Mouse (Mus musculus) mouse embryonic stem cell (cell line): Measurements from ENCODE around the gene Casz1.

ENCODE experiments used
- in situ Hi-C, 2 experiments: fragments of 300-500 bp; cut with MboI; formaldehyde crosslinking; loops; 1 replicate in 1 of 2; 3 replicates in 1 of 2; pipeline ENCODE4 v1.14.3; 2019 to 2020; ENCODE audit warnings: low sequenced_read_pairs in 2 of 2, low pct_unique_long_range_greater_than_20kb in 1 of 2, mixed read lengths in 1 of 2; ENCODE audit not compliant: unreplicated experiment in 1 of 2

The Casz1 gene

DNA sequence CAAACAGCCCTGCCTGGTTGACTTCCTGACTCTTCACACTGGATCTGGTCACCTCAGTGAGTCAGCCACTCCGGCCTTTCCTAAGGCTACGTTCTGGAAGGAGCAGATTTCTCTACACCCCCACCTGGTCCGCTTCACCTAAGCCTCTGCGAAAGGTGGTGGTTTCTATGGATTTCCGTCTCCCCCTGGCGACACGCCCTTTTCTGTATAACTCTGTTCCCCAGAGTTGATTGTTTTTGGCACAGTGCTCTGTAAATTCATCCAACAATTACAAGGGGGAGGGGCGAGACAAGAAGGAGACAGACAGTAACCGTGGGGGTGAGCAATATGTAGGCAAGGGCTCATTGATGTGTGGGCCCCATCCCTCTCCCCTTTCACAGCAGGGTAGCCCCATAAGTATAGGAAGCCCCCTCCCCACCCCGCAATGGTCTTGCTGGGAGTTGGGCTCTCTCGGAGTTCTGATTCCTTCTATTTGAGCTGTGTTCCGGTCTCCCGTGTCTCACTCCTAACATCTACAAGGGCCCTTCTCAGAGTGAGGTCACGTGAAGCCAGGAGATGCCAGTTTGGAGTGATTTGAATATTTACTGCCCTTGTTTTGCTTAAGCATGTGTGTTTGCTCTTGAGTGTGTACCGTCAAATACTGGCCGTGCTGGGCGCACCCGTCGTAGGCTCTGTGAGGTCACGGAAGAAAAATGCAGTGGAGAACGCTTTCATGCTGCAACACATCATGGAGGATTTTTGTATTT is 29.2 kb downstream of the Casz1 start:
- in situ Hi-C loops, result no loop called here

DNA sequence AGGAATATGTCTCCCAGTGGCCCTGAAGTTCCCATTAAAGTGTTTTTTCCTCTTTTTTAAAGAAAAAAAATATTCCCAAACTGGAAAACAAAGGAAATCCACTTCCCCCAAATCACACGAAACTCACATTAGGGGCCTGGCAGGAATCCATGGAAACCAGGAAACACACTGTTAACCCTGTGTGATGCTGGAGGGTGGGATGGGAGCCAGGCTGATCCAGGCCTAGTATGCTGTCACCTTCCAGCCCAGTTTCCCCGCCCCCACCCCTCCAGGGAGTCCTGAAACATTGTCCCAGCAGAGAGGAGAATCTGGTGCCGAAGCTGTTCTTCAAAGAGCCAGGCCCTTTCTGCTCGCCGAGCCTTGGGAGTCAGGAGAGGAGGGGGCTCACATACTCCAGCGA is 32.2 kb downstream of the Casz1 start:
- in situ Hi-C loops, result no loop called here

DNA sequence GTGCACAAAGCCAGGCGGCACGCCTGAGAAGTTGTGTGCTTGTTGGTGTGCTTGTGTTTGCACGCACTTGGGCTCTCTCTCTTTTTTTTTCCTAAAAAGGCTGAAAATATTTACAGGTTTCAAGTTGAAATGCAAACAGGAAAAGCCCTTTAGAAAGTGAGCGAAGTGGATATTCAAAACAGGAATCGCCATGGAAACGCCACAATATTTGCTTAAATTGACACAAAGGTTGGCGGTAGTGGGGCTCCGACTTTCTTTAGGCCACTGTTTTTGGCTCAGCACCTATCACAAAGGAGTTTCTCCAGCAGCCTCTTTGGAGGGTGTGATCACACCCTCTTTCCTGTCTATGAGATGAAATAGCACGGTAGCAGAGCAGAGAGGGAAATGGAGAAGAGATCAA is 32.8 kb downstream of the Casz1 start:
- in situ Hi-C loops, result no loop called here

DNA sequence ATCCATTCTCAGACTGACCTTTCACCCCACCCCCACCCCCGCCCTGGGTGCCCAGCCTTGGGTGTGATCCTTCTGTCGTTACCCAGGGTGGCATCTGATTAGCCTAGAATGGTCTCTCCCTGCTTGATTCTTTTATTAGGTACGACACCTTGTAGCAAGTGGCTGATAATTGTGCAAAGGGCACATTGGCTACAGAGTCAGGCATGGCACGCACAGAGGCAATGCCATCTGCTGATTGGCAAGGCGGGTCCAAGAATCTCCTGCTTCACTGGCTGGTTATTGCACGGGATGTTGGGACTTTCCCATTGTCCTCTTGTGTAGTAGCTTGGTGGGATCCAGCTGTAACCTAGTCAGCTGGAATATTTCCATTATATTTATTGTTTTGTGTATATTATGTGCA is 33.4 kb downstream of the Casz1 start:
- in situ Hi-C loops, result no loop called here

- in situ Hi-C loops, result no loop called here
Measured at GRCm38 (mm10) chr4:148842302-148842701, 38.1 kb downstream of the Casz1 start.

- in situ Hi-C loops, result no loop called here
Measured at GRCm38 (mm10) chr4:148844921-148845320, 40.7 kb downstream of the Casz1 start.

- in situ Hi-C loops, result no loop called here
Measured at GRCm38 (mm10) chr4:148846203-148846602, 42.0 kb downstream of the Casz1 start.

DNA sequence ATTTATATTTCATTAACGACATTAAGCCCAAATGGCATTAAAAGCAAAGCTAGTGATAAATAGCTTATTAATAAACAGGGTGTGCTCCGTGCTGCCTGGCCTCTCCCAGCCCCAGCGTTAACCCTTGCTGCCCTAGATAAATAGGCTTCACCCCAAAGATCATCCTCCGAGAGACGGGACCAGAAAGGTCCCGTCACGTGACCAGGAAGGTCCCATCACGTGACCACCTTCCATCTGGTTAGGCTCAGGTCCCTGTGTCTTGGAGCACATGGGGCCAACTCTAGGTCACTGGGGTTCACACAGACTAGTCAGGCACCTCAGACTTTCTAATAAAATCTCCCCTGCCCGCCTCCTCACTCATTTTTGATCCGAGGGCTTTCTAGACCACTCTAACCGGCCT is 42.5 kb downstream of the Casz1 start:
- in situ Hi-C loops, result no loop called here

DNA sequence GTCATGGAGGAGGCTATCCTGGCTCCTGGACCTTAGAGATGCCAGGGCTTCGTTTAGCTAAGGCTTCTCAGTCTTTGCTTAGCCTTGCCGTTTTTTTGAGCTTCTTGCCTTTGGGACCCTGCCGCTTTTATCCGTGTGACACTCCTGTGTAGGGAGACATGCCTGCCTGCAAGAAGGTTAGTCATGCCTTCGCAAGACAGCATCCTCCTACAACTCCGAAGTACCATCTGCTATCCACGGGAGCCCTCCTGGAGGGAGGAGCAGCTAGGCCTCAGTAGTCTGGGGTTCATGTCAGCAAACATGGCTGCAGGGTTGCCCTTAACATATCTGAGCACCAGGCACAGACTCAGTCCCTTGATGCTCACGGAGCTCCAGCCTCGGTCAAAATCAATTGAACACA is 43.4 kb downstream of the Casz1 start:
- in situ Hi-C loops, result no loop called here

GRCm38 (mm10) chr4:148849437-148849836 is 45.2 kb downstream of the Casz1 start:
- in situ Hi-C loops, result no loop called here

DNA sequence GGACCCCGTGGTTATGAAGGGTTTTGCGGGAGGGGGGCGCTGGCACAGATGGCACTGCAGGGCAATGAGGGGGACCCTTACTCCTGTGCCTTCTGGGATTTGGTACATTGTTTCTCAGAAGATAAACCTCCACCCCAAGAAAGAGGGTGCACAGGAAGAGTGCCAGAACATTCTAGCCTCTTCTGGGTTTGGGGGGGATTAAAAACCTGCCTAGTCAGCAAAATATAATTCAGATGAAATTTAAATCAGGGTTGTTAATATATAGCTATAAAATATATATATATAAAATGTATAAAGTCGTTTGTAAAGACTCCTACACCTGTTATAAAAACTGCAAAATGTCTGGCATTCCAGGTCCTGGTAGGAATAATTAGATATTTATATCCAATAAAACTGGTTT is 48.8 kb downstream of the Casz1 start:
- in situ Hi-C loops, result no loop called here

DNA sequence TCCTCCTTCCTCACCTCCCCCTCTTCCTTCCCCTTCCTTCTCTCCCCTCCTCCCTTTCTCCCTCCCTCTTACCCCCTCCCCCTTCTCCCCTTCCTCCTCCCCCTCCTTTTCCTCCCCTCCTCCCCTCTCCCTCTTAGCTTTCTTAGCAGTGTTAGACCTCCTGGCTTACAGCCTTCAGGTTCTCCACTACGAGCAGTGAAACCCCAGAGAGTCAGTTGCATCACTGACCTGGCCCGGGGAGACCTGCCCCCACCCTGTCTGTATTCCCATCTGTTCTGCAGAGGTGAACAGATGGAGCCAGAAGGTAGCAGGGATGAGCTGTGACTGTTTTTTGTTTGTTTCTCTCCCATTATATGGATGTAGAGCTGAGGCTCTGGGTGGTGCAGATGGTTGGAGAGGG is 49.9 kb downstream of the Casz1 start:
- in situ Hi-C loops, result no loop called here

DNA sequence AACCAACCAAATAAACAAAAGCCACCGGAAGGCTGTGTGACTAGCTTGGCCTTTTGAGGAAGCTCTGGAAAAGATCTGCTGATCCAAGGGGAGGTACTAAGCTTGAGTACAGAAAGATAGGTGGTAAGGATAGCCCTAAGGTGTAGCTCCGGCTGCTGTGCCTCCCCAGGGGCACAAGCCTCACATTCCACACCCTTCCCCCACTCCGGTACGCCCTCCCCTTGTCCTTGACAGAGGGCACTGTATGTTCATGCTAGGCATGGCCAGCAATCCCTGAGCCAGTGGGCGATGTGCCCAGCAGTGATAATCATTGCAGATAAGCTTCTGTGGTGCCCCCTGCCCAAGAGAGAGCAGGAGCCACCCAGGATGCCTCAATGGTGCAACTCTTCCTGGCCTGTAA is 51.3 kb downstream of the Casz1 start:
- in situ Hi-C loops, result no loop called here

GRCm38 (mm10) chr4:148856216-148856615 is 52.0 kb downstream of the Casz1 start:
- in situ Hi-C loops, result no loop called here

DNA sequence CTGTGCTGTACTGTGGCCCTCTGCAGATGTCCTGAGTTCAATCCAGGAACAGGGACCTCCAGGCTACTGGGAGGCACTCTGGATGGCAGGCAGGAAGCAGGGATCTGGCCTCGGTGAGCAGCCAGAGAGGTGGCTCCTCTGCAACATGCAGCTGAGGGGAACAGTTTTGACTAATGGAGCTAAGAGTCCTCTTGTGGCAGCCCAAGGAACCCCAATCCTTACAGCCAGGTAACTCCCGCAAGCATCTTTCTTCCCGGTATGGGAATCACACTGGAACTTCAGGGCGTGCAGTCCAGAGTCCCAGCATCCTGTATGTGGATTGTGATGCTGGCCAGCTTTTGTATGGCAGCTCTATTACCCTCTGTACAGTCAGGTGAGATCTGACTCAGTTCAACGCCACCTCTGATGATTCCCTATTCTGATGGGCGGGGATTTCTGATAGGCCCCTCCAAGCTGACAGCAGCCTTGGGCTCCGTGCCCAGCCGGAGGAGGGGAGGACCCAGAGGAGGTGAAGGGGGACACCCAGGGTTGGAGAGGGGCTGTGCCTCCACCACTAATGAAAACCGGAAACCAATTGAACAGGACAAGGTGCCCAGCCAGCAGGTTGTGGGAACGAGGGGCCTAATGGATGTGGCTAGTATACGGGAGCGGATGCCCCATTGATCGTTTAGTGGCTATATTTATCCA is 53.3 kb downstream of the Casz1 start:
- in situ Hi-C loops, result no loop called here

GRCm38 (mm10) chr4:148858194-148858593 is 54.0 kb downstream of the Casz1 start:
- in situ Hi-C loops, result no loop called here

DNA sequence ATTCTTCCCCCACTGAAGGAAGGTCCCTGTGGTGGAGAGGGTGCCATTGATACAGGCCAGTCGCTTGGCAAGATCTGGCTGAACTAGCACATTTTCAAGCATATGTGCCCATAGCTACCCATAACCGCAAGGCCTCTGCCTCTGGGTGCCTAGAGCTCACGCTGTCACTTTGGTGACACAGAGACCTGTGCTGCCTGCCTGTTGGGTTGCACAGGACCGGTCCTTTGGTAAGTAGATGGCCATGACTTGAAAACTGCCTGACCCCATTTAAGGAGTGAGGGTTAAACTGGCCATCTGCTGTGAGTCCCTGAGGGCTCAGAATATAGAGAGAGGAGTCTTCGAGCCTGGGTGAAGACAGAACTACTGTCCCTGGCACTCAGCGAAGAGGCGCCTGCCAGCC is 55.2 kb downstream of the Casz1 start:
- in situ Hi-C loops, result no loop called here

- in situ Hi-C loops, result no loop called here
Measured at GRCm38 (mm10) chr4:148859906-148860491, 55.8 kb downstream of the Casz1 start.

DNA sequence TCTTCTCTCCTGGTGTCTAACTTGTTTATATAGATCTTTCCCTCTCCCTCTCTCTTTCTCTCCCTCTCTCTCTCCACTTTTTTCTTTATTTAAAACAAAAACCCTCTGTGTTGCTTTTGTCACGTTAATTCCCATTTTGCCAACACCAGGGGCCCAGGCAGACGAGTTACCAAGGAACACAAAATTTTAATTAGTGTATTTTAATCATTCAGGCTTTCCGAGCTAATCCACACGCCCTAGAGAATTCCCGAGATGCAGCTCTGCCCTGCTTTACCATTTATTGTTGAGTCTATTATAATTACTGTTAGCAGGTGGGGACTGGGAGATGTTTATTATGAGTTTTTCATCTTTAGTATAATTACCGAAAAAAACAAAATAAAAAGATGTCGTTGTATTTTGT is 56.4 kb downstream of the Casz1 start:
- in situ Hi-C loops, result no loop called here
